Mouse (Mus musculus) lung, embryonic 16.5 days (tissue): ENCODE results near the gene Gimap5. TPM values are rescaled to one million over a fixed set of nuclear protein-coding genes. Genes with fewer than 3 reads are reported as not detected.

Experiments used
- ATAC-seq: fragments of 200-750 bp; cut with Nextera tagmentation; 2 replicates; pipeline ENCODE4 v1.8.0; 2017; ENCODE audit warnings: low read depth, mild to moderate bottlenecking, moderate library complexity
- H3K27ac ChIP-seq: fragments of 300-500 bp; sonication (generic); 2 replicates; pipeline ENCODE4 v1.5.1; 2014; ENCODE audit warnings: mild to moderate bottlenecking, control low read depth, low read length
- H3K27me3 ChIP-seq: fragments of 300-500 bp; sonication (generic); 2 replicates; pipeline ENCODE4 v1.6.1; 2014; ENCODE audit warnings: low read depth, low read length, mixed read lengths; ENCODE audit not compliant: control insufficient read depth, insufficient read depth
- H3K36me3 ChIP-seq: fragments of 300-500 bp; sonication (generic); 2 replicates; pipeline ENCODE4 v1.6.1; 2014; ENCODE audit warnings: low read length; ENCODE audit not compliant: control insufficient read depth, insufficient read depth
- H3K4me1 ChIP-seq: fragments of 300-500 bp; sonication (generic); replicated peaks from 2 replicates; pipeline ENCODE4 v1.6.1; 2014; ENCODE audit warnings: low read length, mixed read lengths; ENCODE audit not compliant: control insufficient read depth, insufficient read depth
- H3K4me2 ChIP-seq: fragments of 300-500 bp; sonication (generic); 2 replicates; pipeline ENCODE4 v1.6.1; 2014; ENCODE audit warnings: low read depth, low read length, control low read depth
- H3K4me3 ChIP-seq: fragments of 300-500 bp; sonication (generic); 2 replicates; pipeline ENCODE4 v1.5.1; 2014; ENCODE audit warnings: mild to moderate bottlenecking, low read length, control low read depth
- H3K9ac ChIP-seq: fragments of 300-500 bp; sonication (generic); 2 replicates; pipeline ENCODE4 v1.6.1; 2014; ENCODE audit warnings: low read length, control low read depth
- H3K9me3 ChIP-seq: fragments of 300-500 bp; sonication (generic); 2 replicates; pipeline ENCODE4 v1.6.1; 2016; ENCODE audit warnings: low read length; ENCODE audit not compliant: control insufficient read depth
- WGBS: fragments of 180-500 bp; shearing (Covaris S2); extraction: QIAGEN DNeasy Blood & Tissue Kit; methylation state at CpG from one replicate; pipeline ENCODE4 v1.1.7; 2014; 5-methylcytosine and 5-hydroxymethylcytosine counted together
- polyA plus RNA-seq: library from polyadenylated mRNA; unstranded; fragments of >200 nt; fragmentation: Nextera tagmentation; extraction: Ambion mirVana; gene quantifications from 2 replicates; pipeline ENCODE4 v1.2.1, GENCODE M21; 2015

The Gimap5 gene
- polyA plus RNA-seq: 22.3 and 22.4 TPM in 2 replicates

GRCm38 (mm10) chr6:48745959-48746889 is at the start of gene Gimap5:
TSS of gene Gimap5 (plus strand) at chr6:48746197.
- Histone ChIP-seq H3K4me2 (peak within 1 kb of the TSS; percentile 39), H3K27ac (peak within 1 kb of the TSS; percentile 78), H3K4me1 (peaks cover 27% of the 10 kb centered on the region), H3K27me3 (peaks cover 18% of the 10 kb centered on the region), H3K4me3 (peak within 1 kb of the TSS; percentile 33), H3K36me3 (no peaks in the 10 kb centered on the region), H3K9me3 (no peaks in the 10 kb centered on the region), H3K9ac (peak within 1 kb of the TSS; percentile 46)
- 36% methylated on average over 16 of the region's 16 CpGs for WGBS
- ATAC-seq: peak; percentile 70

- no peaks in the 10 kb centered on the region for H3K27me3 ChIP-seq
- no peaks in the 10 kb centered on the region for H3K36me3 ChIP-seq
- H3K9ac ChIP-seq: no peak overlapping the region
- H3K4me1 ChIP-seq: no peaks in the 10 kb centered on the region
- H3K4me3 ChIP-seq: no peak overlapping the region
- H3K4me2 ChIP-seq: no peak overlapping the region
- WGBS: 74% methylated on average over 4 of the region's 4 CpGs
- no peak for ATAC-seq
- peak overlapping the region; percentile 80 for H3K27ac ChIP-seq
- H3K9me3 ChIP-seq: no peaks in the 10 kb centered on the region; the same call in 1 of the 2 replicates
Measured at GRCm38 (mm10) chr6:48696830-48697554, 49.0 kb upstream of the Gimap5 start.

- no peak overlapping the region for H3K4me3 ChIP-seq
- H3K4me2 ChIP-seq: no peak overlapping the region
- no peaks in the 10 kb centered on the region for H3K4me1 ChIP-seq
- 17% methylated on average over 1 of the region's 1 CpGs for WGBS
- H3K27ac ChIP-seq: peak overlapping the region; percentile 80
- H3K27me3 ChIP-seq: no peaks in the 10 kb centered on the region
- H3K36me3 ChIP-seq: no peaks in the 10 kb centered on the region
- ATAC-seq: no peak
- H3K9ac ChIP-seq: no peak overlapping the region
- no peaks in the 10 kb centered on the region; the same call in 1 of the 2 replicates for H3K9me3 ChIP-seq
Measured at GRCm38 (mm10) chr6:48697555-48697930, 48.5 kb upstream of the Gimap5 start.

- Histone ChIP-seq H3K36me3 (no peaks in the 10 kb centered on the region), H3K27ac (peak overlapping the region; percentile 45), H3K9me3 (no peaks in the 10 kb centered on the region; the same call in 1 of the 2 replicates), H3K4me2 (no peak overlapping the region), H3K27me3 (no peaks in the 10 kb centered on the region), H3K4me1 (no peaks in the 10 kb centered on the region), H3K9ac (no peak overlapping the region), H3K4me3 (no peak overlapping the region)
- WGBS: 68% methylated on average over 7 of the region's 7 CpGs
- ATAC-seq: no peak
Measured at GRCm38 (mm10) chr6:48698066-48698856, 47.7 kb upstream of the Gimap5 start.

GRCm38 (mm10) chr6:48698888-48699287 is 47.1 kb upstream of the Gimap5 start:
- Histone ChIP-seq H3K4me1 (no peaks in the 10 kb centered on the region), H3K27me3 (no peaks in the 10 kb centered on the region), H3K4me3 (no peak overlapping the region), H3K27ac (no peak overlapping the region), H3K4me2 (no peak overlapping the region), H3K9me3 (no peaks in the 10 kb centered on the region; the same call in 1 of the 2 replicates), H3K9ac (no peak overlapping the region), H3K36me3 (no peaks in the 10 kb centered on the region)
- no peak for ATAC-seq
- WGBS: 63% methylated on average over 3 of the region's 3 CpGs

GRCm38 (mm10) chr6:48700251-48701075 is 45.5 kb upstream of the Gimap5 start:
- Histone ChIP-seq H3K4me1 (no peaks in the 10 kb centered on the region), H3K9me3 (no peaks in the 10 kb centered on the region; the same call in 1 of the 2 replicates), H3K4me3 (no peak overlapping the region), H3K36me3 (no peaks in the 10 kb centered on the region), H3K27me3 (no peaks in the 10 kb centered on the region), H3K9ac (no peak overlapping the region), H3K4me2 (no peak overlapping the region), H3K27ac (peak overlapping the region; percentile 88)
- ATAC-seq: peak; percentile 89
- WGBS: 34% methylated on average over 5 of the region's 5 CpGs

- H3K9me3 ChIP-seq: no peaks in the 10 kb centered on the region
- H3K36me3 ChIP-seq: no peaks in the 10 kb centered on the region
- no peaks in the 10 kb centered on the region for H3K4me1 ChIP-seq
- H3K27me3 ChIP-seq: no peaks in the 10 kb centered on the region
- WGBS: 86% methylated on average over 7 of the region's 7 CpGs
- H3K4me2 ChIP-seq: no peak overlapping the region
- ATAC-seq: no peak
- no peak overlapping the region for H3K9ac ChIP-seq
- H3K4me3 ChIP-seq: no peak overlapping the region
- peak overlapping the region; percentile 31 for H3K27ac ChIP-seq
Measured at GRCm38 (mm10) chr6:48702146-48702545, 43.9 kb upstream of the Gimap5 start.

GRCm38 (mm10) chr6:48702601-48703000 is 43.4 kb upstream of the Gimap5 start:
- no peak overlapping the region for H3K9ac ChIP-seq
- H3K9me3 ChIP-seq: no peaks in the 10 kb centered on the region
- no peaks in the 10 kb centered on the region for H3K36me3 ChIP-seq
- no peak overlapping the region for H3K4me3 ChIP-seq
- ATAC-seq: no peak
- no peak overlapping the region for H3K4me2 ChIP-seq
- H3K27me3 ChIP-seq: no peaks in the 10 kb centered on the region
- no peaks in the 10 kb centered on the region for H3K4me1 ChIP-seq
- H3K27ac ChIP-seq: no peak overlapping the region; the same call in 1 of the 2 replicates
- 69% methylated on average over 5 of the region's 5 CpGs for WGBS
